In genomic region chr5:111264488-111264887, GRCm38 (mm10) we compare ENCODE assay signal across 17 mouse cellular contexts.
DNase-seq lines count a peak whose midpoint lies in the region; ATAC-seq and TF ChIP-seq lines count a peak whose summit lies in the region.
"Had no signal": no experiment of that assay in that cellular context is flagged by ENCODE, and none has a peak within 500 bp of the region (broad histone marks: within the 10 kb centered on the region; RNA-seq: fewer than 3 reads in every experiment).

No protein-coding gene starts in this region.

- H3K27me3 ChIP-seq in forebrain, embryonic 15.5 days = no peaks in the 10 kb centered on the region
- H3K27me3 ChIP-seq in forebrain, embryonic 10.5 days (ENCODE audit: poor library complexity, severe bottlenecking) = 0 out of 2 replicates have a peak, but pooled peaks cover 7% of the 10 kb centered on the region
- H3K27me3 ChIP-seq in kidney, embryonic 15.5 days = no peaks in the 10 kb centered on the region
- H3K27me3 ChIP-seq in kidney, adult 2 months (replicated peaks; ENCODE audit: control insufficient read depth, insufficient read depth, low read length) = no peaks in the 10 kb centered on the region
- no peaks in the 10 kb centered on the region for H3K27me3 ChIP-seq in kidney, embryonic 14.5 days (ENCODE audit: control insufficient read depth, insufficient read depth, low read length)

- no peak for TF ChIP-seq POLR2A in kidney, adult 2 months (IDR thresholded peaks at IDR 0.05; ENCODE audit: low read depth, low read length)

- H3K4me1 ChIP-seq in forebrain, embryonic 15.5 days = peaks cover 41% of the 10 kb centered on the region
- peaks cover 38% of the 10 kb centered on the region for H3K4me1 ChIP-seq in forebrain, embryonic 10.5 days
- H3K4me1 ChIP-seq in kidney, embryonic 15.5 days = peaks cover 41% of the 10 kb centered on the region
- peaks cover 13% of the 10 kb centered on the region; the same call in 1 of the 2 replicates for H3K4me1 ChIP-seq in kidney, adult 2 months (ENCODE audit: control insufficient read depth, insufficient read depth, low read length)
- H3K4me1 ChIP-seq in kidney, embryonic 14.5 days (ENCODE audit: control insufficient read depth, insufficient read depth, low read length) = peaks cover 30% of the 10 kb centered on the region
- peaks cover 56% of the 10 kb centered on the region for H3K4me1 ChIP-seq in brown adipose tissue, adult 24 weeks (ENCODE audit: control insufficient read depth, insufficient read depth, insufficient read length, low read length)

- no peak for ATAC-seq in forebrain, embryonic 15.5 days (replicated peaks)
- no peak for ATAC-seq in kidney, embryonic 15.5 days (replicated peaks; ENCODE audit: low FRiP score)
- no peak for ATAC-seq in kidney, embryonic 14.5 days (ENCODE audit: low FRiP score, low TSS enrichment)
- ATAC-seq: forebrain, embryonic 14.5 days; hindbrain, postnatal 0 days had no signal

- no peak overlapping the region for H3K4me2 ChIP-seq in forebrain, embryonic 15.5 days (replicated peaks)
- no peak overlapping the region for H3K4me2 ChIP-seq in kidney, embryonic 15.5 days
- no peak overlapping the region for H3K4me2 ChIP-seq in kidney, embryonic 14.5 days (replicated peaks; ENCODE audit: low read depth, low read length)
- H3K4me2 ChIP-seq: hindbrain, embryonic 13.5 days had no signal

- WGBS in forebrain, embryonic 15.5 days = 91% methylated on average over 7 of the region's 7 CpGs
- WGBS in forebrain, embryonic 10.5 days = 85% methylated on average over 7 of the region's 7 CpGs
- 81% methylated on average over 7 of the region's 7 CpGs for WGBS in kidney, embryonic 15.5 days
- WGBS in kidney, adult 2 months = 68% methylated on average over 7 of the region's 7 CpGs
- 83% methylated on average over 7 of the region's 7 CpGs for WGBS in kidney, embryonic 14.5 days

- no peak overlapping the region for H3K4me3 ChIP-seq in forebrain, embryonic 15.5 days
- H3K4me3 ChIP-seq in forebrain, embryonic 10.5 days = no peak overlapping the region
- no peak overlapping the region for H3K4me3 ChIP-seq in kidney, embryonic 15.5 days (replicated peaks)
- no peak overlapping the region for H3K4me3 ChIP-seq in kidney, adult 2 months (ENCODE audit: insufficient read depth, low read depth, low read length)
- H3K4me3 ChIP-seq in kidney, embryonic 14.5 days (ENCODE audit: low read length) = no peak overlapping the region
- no peak overlapping the region for H3K4me3 ChIP-seq in brown adipose tissue, adult 24 weeks (ENCODE audit: insufficient read depth, low read depth, low read length)
- H3K4me3 ChIP-seq: embryonic facial prominence, embryonic 10.5 days; hindbrain, embryonic 13.5 days had no signal

- no peak for TF ChIP-seq CTCF in kidney, adult 2 months (conservative IDR thresholded peaks at IDR 0.05; ENCODE audit: insufficient read depth, insufficient read length, low read depth, low read length)

- no peak overlapping the region for H3K9ac ChIP-seq in forebrain, embryonic 15.5 days (replicated peaks)
- H3K9ac ChIP-seq in kidney, embryonic 15.5 days = no peak overlapping the region
- no peak overlapping the region for H3K9ac ChIP-seq in kidney, embryonic 14.5 days (ENCODE audit: low read depth, low read length)

- H3K27ac ChIP-seq in forebrain, embryonic 15.5 days (replicated peaks) = 0 out of 2 replicates have a peak overlapping the region, but pooled peaks have one; percentile 25
- H3K27ac ChIP-seq in forebrain, embryonic 10.5 days = no peak overlapping the region
- peak overlapping the region; percentile 95; the same call in 1 of the 2 replicates for H3K27ac ChIP-seq in kidney, embryonic 15.5 days
- H3K27ac ChIP-seq in kidney, adult 2 months (ENCODE audit: insufficient read depth, low read depth, low read length) = no peak overlapping the region; the same call in 1 of the 2 replicates
- H3K27ac ChIP-seq in kidney, embryonic 14.5 days (ENCODE audit: low read depth, low read length) = no peak overlapping the region
- 0 out of 2 replicates have a peak overlapping the region, but pooled peaks have one; percentile 0 for H3K27ac ChIP-seq in brown adipose tissue, adult 24 weeks (replicated peaks; ENCODE audit: low read depth, low read length)

- no peak for DNase-seq in forebrain, embryonic 10.5 days (ENCODE audit: extremely low spot score, low spot score)
- DNase-seq in kidney, adult 2 months = no peak
- DNase-seq in kidney, postnatal 25 days = peak; percentile 40 to 60
- no peak for DNase-seq in thymus, postnatal 0 days (ENCODE audit: low spot score)
- DNase-seq: adrenal gland, postnatal 10 days; cerebellum, adult 11-12 months; cerebellum, adult 9-10 months; gastrocnemius, postnatal 10 days; heart, postnatal 10 days had no signal

- peaks cover 9% of the 10 kb centered on the region; the same call in 1 of the 2 replicates for H3K36me3 ChIP-seq in forebrain, embryonic 15.5 days
- peaks cover 17% of the 10 kb centered on the region for H3K36me3 ChIP-seq in forebrain, embryonic 10.5 days (replicated peaks)
- H3K36me3 ChIP-seq in kidney, embryonic 15.5 days = peaks cover 38% of the 10 kb centered on the region
- H3K36me3 ChIP-seq in kidney, adult 2 months (ENCODE audit: control insufficient read depth, insufficient read depth, low read length) = no peaks in the 10 kb centered on the region
- peaks cover 19% of the 10 kb centered on the region; the same call in 1 of the 2 replicates for H3K36me3 ChIP-seq in kidney, embryonic 14.5 days (ENCODE audit: control insufficient read depth, insufficient read depth, low read length)

- no peaks in the 10 kb centered on the region for H3K9me3 ChIP-seq in forebrain, embryonic 15.5 days
- peaks cover 11% of the 10 kb centered on the region for H3K9me3 ChIP-seq in forebrain, embryonic 10.5 days
- H3K9me3 ChIP-seq in kidney, embryonic 15.5 days (replicated peaks) = peaks cover 4% of the 10 kb centered on the region; the same call in 1 of the 2 replicates
- H3K9me3 ChIP-seq in kidney, embryonic 14.5 days (ENCODE audit: control insufficient read depth, low read length) = peaks cover 9% of the 10 kb centered on the region; the same call in 1 of the 2 replicates
- H3K9me3 ChIP-seq: hindbrain, embryonic 13.5 days had no signal

Comparison
In these comparisons a context has a peak if more than half of its experiments do, and no peak if none do; other contexts are left out.
1. H3K27ac ChIP-seq: peak in forebrain, embryonic 15.5 days (single experiment), kidney, embryonic 15.5 days (single experiment) and brown adipose tissue, adult 24 weeks (single experiment); none in forebrain, embryonic 10.5 days (single experiment), kidney, adult 2 months (single experiment) and kidney, embryonic 14.5 days (single experiment).
2. DNase-seq: peak in kidney, postnatal 25 days (2 of 2); none in forebrain, embryonic 10.5 days (single experiment), kidney, adult 2 months (single experiment) and thymus, postnatal 0 days (single experiment).